ENCODE assay signal across 19 mouse cellular contexts in the genomic region with DNA sequence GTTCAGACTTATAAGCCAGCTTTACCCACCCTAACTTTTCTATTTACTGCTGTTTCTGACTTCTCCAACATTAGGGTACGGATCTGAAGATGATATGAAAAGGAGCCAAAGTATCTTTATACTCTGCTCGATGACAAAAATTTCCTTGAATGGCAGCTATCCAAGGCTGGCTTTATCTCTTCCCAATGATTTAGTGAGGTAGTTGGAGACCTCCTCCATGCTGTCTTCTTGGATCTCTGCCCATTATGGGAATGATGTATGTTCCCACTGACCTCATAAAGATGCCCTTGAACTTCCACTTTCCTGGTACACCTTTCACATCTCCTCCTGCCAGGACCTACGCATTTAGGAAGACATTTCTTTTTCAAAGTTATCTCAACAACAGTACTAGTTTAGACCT. TPM values are rescaled to one million over a fixed set of nuclear protein-coding genes. Genes with fewer than 3 reads are reported as not detected.
DNase-seq lines count a peak whose midpoint lies in the region; ATAC-seq lines count a peak whose summit lies in the region.
"Had no signal": no experiment of that assay in that cellular context is flagged by ENCODE, and none has a peak within 500 bp of the region (broad histone marks: within the 10 kb centered on the region; RNA-seq: fewer than 3 reads in every experiment).

No protein-coding gene starts in this region.

- ATAC-seq in megakaryocyte-erythroid progenitor cell, adult 5-6 weeks (replicated peaks; ENCODE audit: low FRiP score, low TSS enrichment, poor library complexity, severe bottlenecking) = no peak
- ATAC-seq: forebrain, embryonic 14.5 days; forebrain, embryonic 16.5 days had no signal

- DNase-seq in adrenal gland, adult 2 months = peak; percentile 62
- DNase-seq in adrenal gland, postnatal 25 days = no peak
- DNase-seq in heart, adult 11 months = peak; percentile 42
- no peak for DNase-seq in heart, adult 8-10 months (ENCODE audit: low spot score)
- DNase-seq in ovary, postnatal 14 days (ENCODE audit: low spot score) = peak; percentile 3
- DNase-seq in ovary, postnatal 10 days (ENCODE audit: low spot score) = no peak
- peak; percentile 33 for DNase-seq in adrenal gland, postnatal 14 days
- DNase-seq: cerebellum, adult 11 months; cerebellum, adult 18-20 months; cerebellum, adult 8-10 months; cerebellum, adult 9-11 months; cerebellum, postnatal 14 days; cerebellum, postnatal 36 days; embryo, embryonic 11 days had no signal

RNA-seq across cellular contexts. Expression of a gene that starts 11.2 kb away (rescaled TPM):
- 100 to 1,000 TPM in 1 of 2 experiments, 10 to 100 TPM in 1; 95.2 to 101 TPM for total RNA-seq in adrenal gland, adult 2 months (2021)
- polyA plus RNA-seq in adrenal gland, adult 2 months (2012; rRNA removed) = 12.6 and 15.9 TPM in 2 replicates
- 106 and 129 TPM in 2 replicates for total RNA-seq in adrenal gland, postnatal 25 days (2021)
- 10 to 100 TPM; 56.8 to 78.0 (median 68.9) TPM for total RNA-seq in heart, adult 8-10 months (2022)
- total RNA-seq in adrenal gland, postnatal 14 days (2021) = 76.3 and 84.4 TPM in 2 replicates
- total RNA-seq in megakaryocyte-erythroid progenitor cell, adult 5-6 weeks (2014; fragmentation: Nextera tagmentation) = not detected in 2 replicates
- total RNA-seq in megakaryocyte-erythroid progenitor cell, adult 5-6 weeks (2017) = 0.80 TPM in 1 of 2 replicates, not detected in the other
- total RNA-seq: MEL had no signal
- polyA plus RNA-seq: erythroblast, embryonic 14.5 days had no signal

Comparison
In these comparisons a context has a peak if more than half of its experiments do, and no peak if none do; other contexts are left out.
1. DNase-seq: peak in adrenal gland, adult 2 months (single experiment), heart, adult 11 months (single experiment), ovary, postnatal 14 days (single experiment) and adrenal gland, postnatal 14 days (single experiment); none in adrenal gland, postnatal 25 days (single experiment), heart, adult 8-10 months (single experiment) and ovary, postnatal 10 days (single experiment).
2. RNA of a gene that starts 11.2 kb away (total RNA-seq): 106 to 129 TPM in adrenal gland, postnatal 25 days, 95.2 to 101 TPM in adrenal gland, adult 2 months, 76.3 to 84.4 TPM in adrenal gland, postnatal 14 days and 56.8 to 78.0 TPM in heart, adult 8-10 months; 0.80 TPM in megakaryocyte-erythroid progenitor cell, adult 5-6 weeks; every median in the first group is over 10 times any median in the second.